Mouse (Mus musculus): ENCODE data around the gene Sv2a.

DNA sequence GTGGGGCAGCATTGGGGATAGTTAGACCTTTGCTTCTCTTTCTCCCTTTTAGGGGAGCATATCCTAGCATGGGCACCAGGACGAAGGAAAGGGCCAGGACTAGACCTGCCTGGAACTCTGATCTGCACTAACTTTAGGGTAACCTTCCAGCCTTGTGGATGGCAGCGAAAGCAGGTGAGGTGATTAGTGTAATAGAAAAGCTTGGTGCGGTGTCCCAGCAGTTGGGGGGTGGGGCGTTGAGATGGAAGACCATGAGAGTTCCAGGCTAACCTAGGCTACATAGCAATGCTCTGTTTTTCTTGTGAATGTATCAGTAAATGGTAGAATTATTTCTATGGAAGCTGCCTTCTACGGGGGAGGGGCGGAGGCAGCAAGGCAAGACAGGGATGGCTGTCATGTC is 17.9 kb upstream of the Sv2a start:
- no peak for TF ChIP-seq POLR2A (IDR thresholded peaks at IDR 0.05; ENCODE audit: low read depth, low read length)
- no peak for TF ChIP-seq CTCF (IDR thresholded peaks at IDR 0.05; ENCODE audit: borderline replicate concordance, insufficient read depth, low read length)
